Mouse (Mus musculus) small intestine, adult 2 months (tissue): ENCODE results near the gene D430019H16Rik. TPM values are rescaled to one million over a fixed set of nuclear protein-coding genes. Genes with fewer than 3 reads are reported as not detected.

Experiments used
- H3K27ac ChIP-seq: fragments of 200-500 bp; 2 replicates; pipeline ENCODE4 v1.5.1; 2012; ENCODE audit warnings: low read depth, low read length, control low read depth, inconsistent platforms; ENCODE audit not compliant: insufficient read depth
- H3K27me3 ChIP-seq: fragments of 200-500 bp; 2 replicates; pipeline ENCODE4 v1.6.1; 2012; ENCODE audit warnings: mild to moderate bottlenecking, moderate library complexity, low read length, inconsistent platforms; ENCODE audit not compliant: control insufficient read depth, insufficient read depth
- H3K36me3 ChIP-seq: fragments of 200-500 bp; 2 replicates; pipeline ENCODE4 v1.6.1; 2012; ENCODE audit warnings: mild to moderate bottlenecking, low read length, control low read depth, inconsistent platforms; ENCODE audit not compliant: control insufficient read depth, insufficient read depth
- H3K4me1 ChIP-seq: fragments of 200-500 bp; 2 replicates; pipeline ENCODE4 v1.6.1; 2012; ENCODE audit warnings: low read length, inconsistent platforms, mixed read lengths; ENCODE audit not compliant: control insufficient read depth, insufficient read depth, insufficient read length
- H3K4me3 ChIP-seq: fragments of 200-500 bp; 2 replicates; pipeline ENCODE4 v1.5.1; 2012; ENCODE audit warnings: low read depth, mild to moderate bottlenecking, control low read depth, inconsistent platforms, low read length, moderate library complexity
- CTCF ChIP-seq: fragments of 200-500 bp; IDR thresholded peaks from 2 replicates; pipeline ENCODE4 v1.5.1; 2012; ENCODE audit warnings: low read depth, mild to moderate bottlenecking, control low read depth, inconsistent platforms, low read length, moderate library complexity, mixed read lengths; ENCODE audit not compliant: insufficient replicate concordance, insufficient read length; ENCODE audit errors: extremely low read depth
- POLR2A ChIP-seq: fragments of 200-500 bp; IDR thresholded peaks from 2 replicates; pipeline ENCODE4 v1.6.1; 2012; ENCODE audit warnings: low read depth, mild to moderate bottlenecking, control low read depth, inconsistent platforms, low read length, moderate library complexity
- WGBS: fragments of 180-500 bp; shearing (Covaris S2); methylation state at CpG from one replicate; pipeline ENCODE4 v1.1.7; 2018; 5-methylcytosine and 5-hydroxymethylcytosine counted together
- polyA plus RNA-seq: library from polyadenylated mRNA; depleted of rRNA; stranded (reverse); fragments of >200 nt; gene quantifications from 2 replicates; pipeline ENCODE4 v1.2.3, GENCODE M21; 2012; rRNA removed

The D430019H16Rik gene
- polyA plus RNA-seq: 0.53 and 0.75 TPM in 2 replicates

DNA sequence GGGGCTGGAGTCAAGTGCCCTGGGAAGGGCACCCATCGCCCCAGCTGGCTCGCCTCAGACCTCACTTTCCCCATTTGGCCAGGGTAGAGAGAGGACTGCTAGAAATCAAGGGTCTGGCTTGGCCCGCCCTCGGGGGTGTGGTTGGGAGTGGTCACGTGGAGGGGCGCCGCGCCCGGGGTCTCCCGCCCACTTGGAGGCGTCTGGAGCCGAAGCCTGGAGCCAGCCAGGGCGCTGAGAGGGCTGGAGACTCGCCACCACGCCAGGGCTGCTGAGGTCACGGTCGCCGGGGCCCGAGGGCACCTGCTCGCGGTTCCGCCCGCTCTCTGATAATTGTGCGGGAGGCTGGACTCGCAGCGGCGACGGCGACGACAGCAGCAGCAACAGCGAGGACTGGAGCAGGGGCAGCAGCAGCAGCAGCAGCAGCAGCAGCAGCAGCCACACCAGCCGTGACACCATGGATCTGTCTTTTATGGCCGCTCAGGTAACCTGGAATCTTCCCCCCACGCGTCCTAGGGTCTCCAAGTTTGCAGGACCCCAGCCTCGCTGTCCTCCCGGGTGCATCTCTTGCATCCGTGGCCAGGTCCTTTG lies at the start of gene D430019H16Rik:
Gene D430019H16Rik (plus strand): TSS at position 187 of the 588 bp plus-strand sequence.
- WGBS: 2% methylated on average over 38 of the region's 38 CpGs
- Histone ChIP-seq H3K27ac (no peak within 1 kb of the TSS), H3K36me3 (no peaks in the 10 kb centered on the region), H3K27me3 (peaks cover 7% of the 10 kb centered on the region; the same call in 1 of the 2 replicates), H3K4me1 (peaks cover 3% of the 10 kb centered on the region; the same call in 1 of the 2 replicates), H3K4me3 (peak within 1 kb of the TSS; percentile 52)
- TF ChIP-seq POLR2A (no peak), CTCF (no peak)

DNA sequence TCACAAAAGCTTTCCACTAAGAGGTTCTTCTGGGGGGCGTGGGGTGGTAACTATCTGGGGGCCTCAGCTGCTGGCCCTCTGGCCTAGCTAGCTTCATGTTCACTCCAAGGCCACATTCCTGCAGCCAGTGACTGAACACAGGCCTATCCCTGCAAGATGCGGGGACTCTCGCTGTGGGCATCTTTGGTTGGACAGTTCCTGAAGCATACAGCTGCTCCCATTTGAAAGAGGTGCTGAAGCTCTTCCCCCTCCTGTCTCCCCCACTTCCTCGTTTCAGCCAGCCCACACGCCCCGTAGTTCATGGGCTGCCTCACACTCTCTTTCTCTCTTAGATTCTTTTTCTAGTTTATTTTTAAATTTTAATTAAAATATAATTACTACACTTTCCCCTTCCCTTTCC lies 47.6 kb upstream of the D430019H16Rik start:
- Histone ChIP-seq H3K27ac (no peak overlapping the region), H3K4me1 (no peaks in the 10 kb centered on the region), H3K27me3 (no peaks in the 10 kb centered on the region), H3K4me3 (no peak overlapping the region), H3K36me3 (no peaks in the 10 kb centered on the region)
- 51% methylated on average over 6 of the region's 6 CpGs for WGBS
- TF ChIP-seq POLR2A (no peak), CTCF (no peak)

- WGBS: 89% methylated on average over 8 of the region's 8 CpGs
- TF ChIP-seq POLR2A (no peak), CTCF (no peak)
- Histone ChIP-seq H3K27me3 (no peaks in the 10 kb centered on the region), H3K36me3 (no peaks in the 10 kb centered on the region), H3K27ac (no peak overlapping the region), H3K4me1 (no peaks in the 10 kb centered on the region), H3K4me3 (no peak overlapping the region)
Measured at GRCm38 (mm10) chr12:105413909-105414308, 39.7 kb upstream of the D430019H16Rik start.

DNA sequence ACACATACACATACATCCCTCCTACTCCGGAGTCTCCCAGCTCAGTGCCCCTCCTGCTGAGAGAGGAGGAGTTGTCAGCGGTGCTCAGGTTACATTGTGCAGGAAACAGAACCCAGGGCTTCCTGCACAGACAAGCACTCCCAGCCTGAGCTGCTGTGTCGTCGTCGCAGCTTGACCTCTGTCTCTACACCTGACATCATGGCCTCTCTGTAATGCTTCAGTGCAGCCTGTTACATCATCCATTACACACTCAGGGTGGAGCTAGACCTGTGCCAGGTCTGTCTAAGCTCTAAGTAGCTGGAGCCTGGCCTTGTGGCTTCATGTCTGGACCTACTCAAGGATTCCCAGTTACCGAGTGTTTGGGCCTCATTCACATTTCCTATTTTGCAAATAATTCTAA lies 33.2 kb upstream of the D430019H16Rik start:
- no peaks in the 10 kb centered on the region for H3K27me3 ChIP-seq
- WGBS: 47% methylated on average over 6 of the region's 6 CpGs
- no peak overlapping the region for H3K4me3 ChIP-seq
- no peaks in the 10 kb centered on the region for H3K36me3 ChIP-seq
- no peaks in the 10 kb centered on the region for H3K4me1 ChIP-seq
- TF ChIP-seq POLR2A (no peak), CTCF (no peak)
- no peak overlapping the region for H3K27ac ChIP-seq

DNA sequence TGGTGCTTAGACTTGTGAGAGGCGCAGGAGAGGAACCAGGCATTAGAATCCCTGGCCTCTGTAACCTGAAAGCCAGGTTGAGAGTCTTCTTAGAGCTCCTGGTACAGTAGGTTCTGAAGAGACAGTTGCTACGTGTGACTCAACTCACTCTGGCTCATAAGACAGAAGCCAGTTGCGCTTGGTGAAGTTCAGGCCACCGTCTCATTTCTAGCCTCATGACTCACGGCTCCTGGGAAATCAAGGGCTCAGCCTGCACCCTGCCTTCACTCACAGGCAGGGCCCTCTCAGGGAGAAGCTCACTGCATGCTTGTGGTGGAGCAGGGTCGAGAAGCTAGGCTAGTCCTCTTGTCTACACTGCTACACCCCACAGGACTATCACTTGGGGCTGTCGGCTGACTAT lies 27.1 kb upstream of the D430019H16Rik start:
- H3K4me3 ChIP-seq: no peak overlapping the region
- TF ChIP-seq CTCF (no peak), POLR2A (no peak)
- no peak overlapping the region for H3K27ac ChIP-seq
- no peaks in the 10 kb centered on the region for H3K36me3 ChIP-seq
- no peaks in the 10 kb centered on the region for H3K4me1 ChIP-seq
- 52% methylated on average over 7 of the region's 7 CpGs for WGBS
- H3K27me3 ChIP-seq: no peaks in the 10 kb centered on the region

DNA sequence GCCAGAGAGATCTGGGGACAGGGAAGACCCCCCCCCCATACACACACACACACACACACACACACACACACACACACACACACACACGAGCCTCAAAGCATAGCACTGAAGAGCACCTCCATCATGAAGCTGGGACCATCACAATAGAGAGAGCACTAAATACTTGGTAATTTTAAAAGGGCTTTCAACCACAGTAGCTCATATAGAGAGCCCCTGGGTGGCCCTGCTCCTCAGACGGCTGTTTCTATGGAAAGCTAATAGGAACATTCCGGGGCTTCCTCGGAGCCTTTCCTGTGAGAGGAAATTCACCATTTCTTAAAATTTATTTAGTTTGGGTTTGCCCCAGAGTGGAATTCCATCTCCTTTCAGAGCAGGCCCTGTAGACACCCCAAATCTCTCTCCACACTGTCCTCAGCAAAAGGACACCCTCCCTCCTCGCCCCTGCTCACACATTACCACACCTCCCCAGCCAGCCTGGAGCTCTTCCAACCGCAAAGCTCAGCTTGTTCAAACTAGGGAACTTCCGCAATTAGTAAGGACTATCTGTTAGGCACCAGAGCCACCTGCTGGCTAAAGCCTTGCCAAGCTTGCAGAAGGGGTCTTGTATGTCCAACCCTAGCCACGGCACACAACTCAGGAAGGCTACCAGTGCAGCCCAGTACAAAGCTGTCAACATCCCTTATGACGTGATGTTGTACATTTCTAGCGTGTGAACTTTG lies 26.5 kb upstream of the D430019H16Rik start:
- Histone ChIP-seq H3K36me3 (no peaks in the 10 kb centered on the region), H3K4me1 (no peaks in the 10 kb centered on the region), H3K27me3 (no peaks in the 10 kb centered on the region), H3K4me3 (no peak overlapping the region), H3K27ac (no peak overlapping the region)
- TF ChIP-seq CTCF (peak; percentile 22; the same call in 1 of the 2 replicates), POLR2A (no peak)
- WGBS: 26% methylated on average over 10 of the region's 10 CpGs

DNA sequence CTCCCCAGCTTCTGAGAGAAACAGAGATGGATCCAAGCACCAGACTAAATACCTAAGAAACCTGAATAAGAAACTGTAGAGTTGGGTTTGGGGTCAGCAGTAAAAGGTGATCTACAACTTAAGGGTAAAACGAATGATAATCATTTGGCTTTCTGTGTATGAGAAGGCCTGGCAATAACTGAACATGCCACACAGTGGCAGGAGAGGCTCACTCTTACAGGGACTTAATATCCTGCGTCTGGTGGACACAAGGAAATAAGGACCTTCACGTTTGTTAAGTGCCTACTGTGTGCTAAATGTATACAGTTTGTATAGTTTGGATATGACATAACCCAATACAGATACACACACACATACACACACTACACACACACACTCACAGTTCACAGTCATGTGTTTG lies 21.8 kb upstream of the D430019H16Rik start:
- Histone ChIP-seq H3K4me3 (no peak overlapping the region), H3K4me1 (no peaks in the 10 kb centered on the region), H3K27ac (no peak overlapping the region), H3K27me3 (no peaks in the 10 kb centered on the region), H3K36me3 (no peaks in the 10 kb centered on the region)
- WGBS: 32% methylated on average over 3 of the region's 3 CpGs
- no peak for TF ChIP-seq CTCF
- no peak for TF ChIP-seq POLR2A
